Mouse (Mus musculus) CH12.LX (cell line): Measurements from ENCODE around the gene Shank1. TPM values are rescaled to one million over a fixed set of nuclear protein-coding genes. Genes with fewer than 3 reads are reported as not detected.

ENCODE experiments used
- DNase-seq: peaks from one replicate; pipeline ENCODE4 v3.0.0-alpha.2; 2013; ENCODE audit errors: extremely low read depth
- H3K27ac ChIP-seq: 2 replicates; pipeline ENCODE4 v1.5.1; 2012; ENCODE audit warnings: low read depth, mild to moderate bottlenecking, control low read depth, moderate library complexity; ENCODE audit not compliant: insufficient read depth
- H3K27me3 ChIP-seq: replicated peaks from 2 replicates; pipeline ENCODE3; 2012; ENCODE audit warnings: inconsistent platforms
- H3K36me3 ChIP-seq, 2 experiments: replicated peaks in 1 of 2; 2 replicates each; pipeline versions ENCODE3 to v1.6.1; 2012; ENCODE audit warnings: inconsistent platforms in 1 of 2, low read length in 1 of 2, mild to moderate bottlenecking in 1 of 2, mixed read lengths in 1 of 2, moderate library complexity in 1 of 2; ENCODE audit not compliant: control insufficient read depth in 1 of 2, insufficient read depth in 1 of 2
- H3K4me1 ChIP-seq, 2 experiments: 2 replicates each; pipeline ENCODE4 v1.6.1; 2012; ENCODE audit warnings: inconsistent platforms in 1 of 2, moderate library complexity in 1 of 2; ENCODE audit not compliant: insufficient read depth in 2 of 2, control insufficient read depth in 1 of 2
- H3K4me2 ChIP-seq: 2 replicates; pipeline ENCODE4 v1.6.1; 2012; ENCODE audit warnings: low read depth, mild to moderate bottlenecking, control low read depth; ENCODE audit not compliant: poor library complexity, insufficient read depth, severe bottlenecking
- H3K4me3 ChIP-seq, 3 experiments: fragments of 150-350 bp in 1 of 3; sonication (generic) in 1 of 3; replicated peaks in 1 of 3; 2 replicates each; pipeline versions ENCODE3 to v1.5.1; 2011 to 2012; ENCODE audit warnings: low read depth in 2 of 3, low read length in 2 of 3, mild to moderate bottlenecking in 2 of 3, moderate library complexity in 2 of 3, control low read depth in 1 of 3, improper control_type of control experiment in 1 of 3, inconsistent platforms in 1 of 3, mixed read lengths in 1 of 3; ENCODE audit not compliant: poor library complexity in 1 of 3
- H3K79me2 ChIP-seq: replicated peaks from 2 replicates; pipeline ENCODE4 v1.6.1; 2012; ENCODE audit warnings: mild to moderate bottlenecking, moderate library complexity; ENCODE audit not compliant: control insufficient read depth, poor library complexity, insufficient read depth, severe bottlenecking; ENCODE audit errors: extremely low read depth
- H3K9ac ChIP-seq: 2 replicates; pipeline ENCODE4 v1.6.1; 2012; ENCODE audit warnings: low read depth, mild to moderate bottlenecking, control low read depth, moderate library complexity; ENCODE audit not compliant: insufficient read depth
- H3K9me3 ChIP-seq: replicated peaks from 2 replicates; pipeline ENCODE3; 2012; ENCODE audit warnings: low read length, inconsistent platforms, mixed read lengths
- BHLHE40 ChIP-seq: IDR thresholded peaks from 2 replicates; pipeline ENCODE4 v1.6.1; 2011; ENCODE audit warnings: mild to moderate bottlenecking, low read depth, low read length, improper control_type of control experiment
- CHD1 ChIP-seq: IDR thresholded peaks from 2 replicates; pipeline ENCODE4 v1.6.1; 2012; ENCODE audit warnings: low read depth, low read length, improper control_type of control experiment, inconsistent platforms
- EP300 ChIP-seq: IDR thresholded peaks from 2 replicates; pipeline ENCODE4 v1.6.1; 2011; ENCODE audit warnings: low read length, improper control_type of control experiment
- IRF4 ChIP-seq: IDR thresholded peaks from 2 replicates; pipeline ENCODE4 v1.6.1; 2014; ENCODE audit warnings: low read depth, mild to moderate bottlenecking, inconsistent platforms, low read length, improper control_type of control experiment
- JUN ChIP-seq: IDR thresholded peaks from 2 replicates; pipeline ENCODE4 v1.6.1; 2011; ENCODE audit warnings: low read depth, mild to moderate bottlenecking, low read length, improper control_type of control experiment, moderate library complexity; ENCODE audit not compliant: insufficient read depth
- JUND ChIP-seq: conservative IDR thresholded peaks from 2 replicates; pipeline ENCODE4 v1.6.1; 2011; ENCODE audit warnings: low read depth, low read length, improper control_type of control experiment
- MXI1 ChIP-seq: IDR thresholded peaks from 2 replicates; pipeline ENCODE4 v1.6.1; 2011; ENCODE audit warnings: mild to moderate bottlenecking, low read depth, low read length, improper control_type of control experiment
- MYC ChIP-seq: IDR thresholded peaks from 2 replicates; pipeline ENCODE4 v1.6.1; 2011; ENCODE audit warnings: low read depth, mild to moderate bottlenecking, improper control_type of control experiment, low read length
- NELFE ChIP-seq: IDR thresholded peaks from 2 replicates; pipeline ENCODE4 v1.6.1; 2011; ENCODE audit warnings: low read depth, low read length, improper control_type of control experiment
- POLR2A ChIP-seq: IDR thresholded peaks from 2 replicates; pipeline ENCODE4 v1.6.1; 2011; ENCODE audit warnings: low read depth, mild to moderate bottlenecking, improper control_type of control experiment, low read length
- POLR2AphosphoS2 ChIP-seq: IDR thresholded peaks from 2 replicates; pipeline ENCODE4 v1.6.1; 2011; ENCODE audit warnings: low read depth, low read length, improper control_type of control experiment
- RAD21 ChIP-seq: IDR thresholded peaks from 2 replicates; pipeline ENCODE4 v1.6.1; 2011; ENCODE audit warnings: low read depth, mild to moderate bottlenecking, low read length, improper control_type of control experiment, moderate library complexity
- SIN3A ChIP-seq: IDR thresholded peaks from 2 replicates; pipeline ENCODE4 v1.6.1; 2012; ENCODE audit warnings: low read length, improper control_type of control experiment, inconsistent platforms
- USF1 ChIP-seq: IDR thresholded peaks from 2 replicates; pipeline ENCODE4 v1.6.1; 2014; ENCODE audit warnings: low read depth, mild to moderate bottlenecking, inconsistent platforms, low read length, improper control_type of control experiment
- USF2 ChIP-seq: conservative IDR thresholded peaks from 2 replicates; pipeline ENCODE4 v1.6.1; 2011; ENCODE audit warnings: low read depth, low read length, improper control_type of control experiment
- ZNF384 ChIP-seq: IDR thresholded peaks from 2 replicates; pipeline ENCODE4 v1.6.1; 2012; ENCODE audit warnings: low read depth, low read length, improper control_type of control experiment, inconsistent platforms
- dilution Hi-C: fragments of 300-500 bp; cut with MboI; formaldehyde crosslinking; loops from 2 replicates; pipeline ENCODE4 v1.14.3; 2020; ENCODE audit warnings: low sequenced_read_pairs; ENCODE audit not compliant: extremely low pct_unique_long_range_greater_than_20kb, extremely low pct_ligation_motif_present
- in situ Hi-C: fragments of 300-500 bp; cut with MboI; formaldehyde crosslinking; loops from 3 replicates; pipeline ENCODE4 v1.14.3; 2019; ENCODE audit warnings: low sequenced_read_pairs, low pct_ligation_motif_present, low pct_unique_long_range_greater_than_20kb, mixed read lengths
- polyA plus RNA-seq: library from polyadenylated mRNA; unstranded; fragments of >175 nt; gene quantifications from 2 replicates; pipeline ENCODE4 v1.2.1, GENCODE M21; 2012; ENCODE audit warnings: low read depth; ENCODE audit not compliant: insufficient read length
- total RNA-seq, 2 experiments: library from RNA; depleted of rRNA; stranded (reverse); fragments of 300-350 nt in 1 of 2; fragments of >200 nt in 1 of 2; gene quantifications; 2 replicates each; pipeline ENCODE4 v1.2.3; 2012 to 2014

Gene Shank1
- total and polyA plus RNA-seq, 3 experiments, result under 0.01 to 0.07 TPM; not detected in 1

GRCm38 (mm10) chr7:44341714-44342113, 31.7 kb downstream of the Shank1 start:
- no peak overlapping the region for H3K27ac ChIP-seq
- peaks cover 4 to 12% of the 10 kb centered on the region in 2 experiments; a peak in 3 of 4 replicates for H3K4me1 ChIP-seq
- H3K4me2 ChIP-seq, result no peak overlapping the region
- no peak overlapping the region for H3K4me3 ChIP-seq
- H3K9me3 ChIP-seq, result no peaks in the 10 kb centered on the region
- DNase-seq, result no peak
- H3K36me3 ChIP-seq, result no peaks in the 10 kb centered on the region
- dilution Hi-C loops, result no loop called here
- H3K79me2 ChIP-seq, result no peaks in the 10 kb centered on the region
- in situ Hi-C loops, result no loop called here
- H3K27me3 ChIP-seq, result peaks cover 85% of the 10 kb centered on the region
- TF ChIP-seq RAD21, result no peak
- no peak for TF ChIP-seq BHLHE40
- TF ChIP-seq USF1, result no peak
- H3K9ac ChIP-seq, result no peak overlapping the region

- Histone ChIP-seq H3K36me3 (no peaks in the 10 kb centered on the region), H3K27me3 (peaks cover 83% of the 10 kb centered on the region), H3K4me3 (no peak overlapping the region), H3K9me3 (no peaks in the 10 kb centered on the region), H3K27ac (no peak overlapping the region), H3K79me2 (no peaks in the 10 kb centered on the region), H3K4me1 (peaks cover 7 to 17% of the 10 kb centered on the region in 2 experiments), H3K4me2 (no peak overlapping the region), H3K9ac (no peak overlapping the region)
- TF ChIP-seq NELFE (no peak), SIN3A (no peak), JUN (no peak), ZNF384 (no peak), POLR2A (no peak), POLR2AphosphoS2 (no peak), CHD1 (no peak), USF2 (no peak)
- in situ Hi-C loops, result no loop called here
- dilution Hi-C loops, result no loop called here
- no peak for DNase-seq
Observed at GRCm38 (mm10) chr7:44343459-44344015, 33.5 kb downstream of the Shank1 start.

- dilution Hi-C loops (no loop called here), in situ Hi-C loops (loop anchor here (5.0 kb wide), 1 partner anchor 82 kb away; the partner anchor contains the start of gene Gm15517)
- H3K36me3 ChIP-seq, result no peaks in the 10 kb centered on the region
- H3K4me1 ChIP-seq, result peaks cover 9 to 24% of the 10 kb centered on the region in 2 experiments
- H3K9ac ChIP-seq, result no peak overlapping the region
- no peaks in the 10 kb centered on the region for H3K9me3 ChIP-seq
- peak overlapping the region; percentile 76 for H3K4me2 ChIP-seq
- DNase-seq, result peak; percentile 81
- TF ChIP-seq EP300, result peak; percentile 67
- no peak for TF ChIP-seq JUND
- TF ChIP-seq MXI1, result peak; percentile 9; the same call in 1 of the 2 replicates
- peak; percentile 62; the same call in 1 of the 2 replicates for TF ChIP-seq MYC
- TF ChIP-seq BHLHE40, result peak; percentile 67
- TF ChIP-seq IRF4, result peak; percentile 91
- peaks cover 77% of the 10 kb centered on the region for H3K27me3 ChIP-seq
- no peak overlapping the region for H3K27ac ChIP-seq
- H3K4me3 ChIP-seq, result peak overlapping the region; percentile 8 to 54 (median 51)
- H3K79me2 ChIP-seq, result no peaks in the 10 kb centered on the region
Observed at GRCm38 (mm10) chr7:44344622-44345021, 34.6 kb downstream of the Shank1 start.
